Mouse (Mus musculus) heart, adult 2 months (tissue): ENCODE measurements around the gene Cep128.

Source experiments
- CTCF ChIP-seq: fragments of 200-600 bp; IDR thresholded peaks from 2 replicates; pipeline ENCODE4 v1.8.1; 2022; ENCODE audit warnings: antibody characterized with exemption, mild to moderate bottlenecking, moderate library complexity
- EP300 ChIP-seq: fragments of 200-500 bp; IDR thresholded peaks from 2 replicates; pipeline ENCODE4 v1.6.1; 2011; ENCODE audit warnings: low read depth, low read length, control low read depth; ENCODE audit not compliant: insufficient read depth

DNA sequence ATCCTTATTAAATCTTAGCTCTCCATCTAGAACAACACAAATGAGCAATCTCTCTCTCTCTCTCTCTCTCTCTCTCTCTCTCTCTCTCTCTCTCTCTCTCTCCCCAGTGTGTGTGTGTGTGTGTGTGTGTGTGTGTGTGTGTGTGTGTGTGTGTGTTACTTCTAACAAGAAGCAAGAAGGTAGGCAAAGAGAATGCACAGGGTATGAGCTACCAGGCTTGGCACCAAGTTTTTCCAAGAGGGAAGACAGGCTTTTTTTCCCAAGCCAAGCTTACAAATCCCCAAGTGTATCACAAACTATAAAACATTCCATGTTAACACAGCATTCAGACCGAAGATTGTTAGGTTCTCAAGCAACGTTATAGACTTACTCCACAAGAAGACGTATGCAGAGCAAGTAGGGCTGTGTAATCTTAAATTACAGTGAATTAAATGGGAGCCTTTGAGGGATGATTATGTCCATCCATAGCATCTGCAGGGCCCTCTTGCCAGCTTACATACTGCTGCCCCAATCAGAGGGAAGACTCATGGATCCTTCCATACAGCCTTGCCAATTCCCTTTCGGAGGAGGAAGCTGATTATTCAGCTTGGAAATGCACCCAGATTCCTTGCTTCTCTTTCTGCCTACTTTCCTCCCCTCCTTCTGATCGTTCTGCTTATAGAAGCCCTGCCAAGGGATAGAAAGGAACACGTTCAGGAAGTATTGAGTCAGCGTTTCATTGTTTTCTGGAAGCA is 429.3 kb downstream of the Cep128 start:
- TF ChIP-seq EP300 = no peak
- TF ChIP-seq CTCF = no peak
